Mouse (Mus musculus): ENCODE measurements at regions not wholly inside any gene's neighbourhood (a gene's known extent, or its start where the extent isn't known, plus 50 kb on each side); places are given as distances from the start of the nearest gene placed in this dataset.

- no peak for TF ChIP-seq CTCF (IDR thresholded peaks at IDR 0.05; ENCODE audit: control insufficient read depth, insufficient read depth, low read length)
- TF ChIP-seq POLR2A (IDR thresholded peaks at IDR 0.05; ENCODE audit: borderline replicate concordance, control insufficient read depth, low read depth, low read length): no peak
Measured at GRCm38 (mm10) chr6:95261001-95261400, 60.9 kb upstream of the Gm10234 start.

Data from bone marrow, adult 2 months (tissue).